Mouse (Mus musculus) forebrain, embryonic 15.5 days (tissue): ENCODE results near the gene Serhl. TPM values are rescaled to one million over a fixed set of nuclear protein-coding genes. Genes with fewer than 3 reads are reported as not detected.
A peak's percentile ranks its signal among the peaks of the same experiment; 100 is the strongest.
"Not testable (repeated sequence)": the region's sequence is repeated elsewhere in the genome, so short reads cannot be mapped to it uniquely, and the experiment has no call there.

Experiments used
- ATAC-seq: fragments of 200-750 bp; cut with Nextera tagmentation; replicated peaks from 2 replicates; pipeline ENCODE4 v1.8.0; 2017; ENCODE audit warnings: mild to moderate bottlenecking, moderate TSS enrichment, moderate library complexity
- H3K27ac ChIP-seq: fragments of 300-500 bp; sonication (generic); replicated peaks from 2 replicates; pipeline ENCODE4 v1.5.1; 2015; ENCODE audit warnings: mild to moderate bottlenecking, inconsistent platforms
- H3K27me3 ChIP-seq: fragments of 300-500 bp; sonication (generic); 2 replicates; pipeline ENCODE4 v1.6.1; 2015; ENCODE audit warnings: inconsistent platforms
- H3K36me3 ChIP-seq: fragments of 300-500 bp; sonication (generic); 2 replicates; pipeline ENCODE4 v1.6.1; 2015; ENCODE audit warnings: mild to moderate bottlenecking, inconsistent platforms
- H3K4me1 ChIP-seq: fragments of 300-500 bp; sonication (generic); 2 replicates; pipeline ENCODE4 v1.6.1; 2015; ENCODE audit warnings: inconsistent platforms
- H3K4me2 ChIP-seq: fragments of 300-500 bp; sonication (generic); replicated peaks from 2 replicates; pipeline ENCODE4 v1.6.1; 2015; ENCODE audit warnings: mild to moderate bottlenecking, inconsistent platforms
- H3K4me3 ChIP-seq: fragments of 300-500 bp; sonication (generic); 2 replicates; pipeline ENCODE4 v1.5.1; 2015; ENCODE audit warnings: mild to moderate bottlenecking, inconsistent platforms
- H3K9ac ChIP-seq: fragments of 300-500 bp; sonication (generic); replicated peaks from 2 replicates; pipeline ENCODE4 v1.6.1; 2015; ENCODE audit warnings: mild to moderate bottlenecking, inconsistent platforms
- H3K9me3 ChIP-seq: fragments of 300-500 bp; sonication (generic); 2 replicates; pipeline ENCODE4 v1.6.1; 2016; ENCODE audit warnings: inconsistent platforms
- WGBS: fragments of 180-500 bp; shearing (Covaris S2); methylation state at CpG from one replicate; pipeline ENCODE4 v1.1.7; 2015; ENCODE audit warnings: mixed read lengths; 5-methylcytosine and 5-hydroxymethylcytosine counted together
- polyA plus RNA-seq: library from polyadenylated mRNA; unstranded; fragments of >200 nt; fragmentation: Nextera tagmentation; extraction: Ambion mirVana; gene quantifications from 2 replicates; pipeline ENCODE4 v1.2.1, GENCODE M21; 2015

Gene Serhl
- polyA plus RNA-seq, 1 experiment from 2014 or later: 35.9 TPM

GRCm38 (mm10) chr15:83059233-83059660 lies 30.1 kb upstream of the Serhl start:
- H3K4me1 ChIP-seq: peaks cover 32% of the 10 kb centered on the region
- H3K9me3 ChIP-seq: no peaks in the 10 kb centered on the region
- ATAC-seq: 0 out of 2 replicates have a peak, but pooled peaks have one; percentile 24
- no peaks in the 10 kb centered on the region for H3K27me3 ChIP-seq
- 34% methylated on average over 5 of the region's 5 CpGs for WGBS
- no peaks in the 10 kb centered on the region for H3K36me3 ChIP-seq
- H3K27ac ChIP-seq: peak overlapping the region; percentile 69
- H3K9ac ChIP-seq: no peak overlapping the region
- H3K4me3 ChIP-seq: no peak overlapping the region
- no peak overlapping the region for H3K4me2 ChIP-seq

GRCm38 (mm10) chr15:83061689-83062088 lies 27.6 kb upstream of the Serhl start:
- Histone ChIP-seq H3K27me3 (no peaks in the 10 kb centered on the region), H3K9me3 (no peaks in the 10 kb centered on the region), H3K4me2 (no peak overlapping the region), H3K4me1 (peaks cover 19% of the 10 kb centered on the region), H3K9ac (no peak overlapping the region), H3K4me3 (no peak overlapping the region), H3K36me3 (no peaks in the 10 kb centered on the region), H3K27ac (no peak overlapping the region)
- WGBS: 11% methylated on average over 5 of the region's 5 CpGs
- no peak for ATAC-seq

- H3K36me3 ChIP-seq, ATAC-seq, H3K27ac ChIP-seq, H3K9ac ChIP-seq, H3K4me2 ChIP-seq, H3K27me3 ChIP-seq, H3K4me3 ChIP-seq, H3K9me3 ChIP-seq: not testable (repeated sequence)
- peaks cover 14% of the 10 kb centered on the region for H3K4me1 ChIP-seq
- WGBS: 88% methylated on average over 2 of the region's 2 CpGs
These were observed 26.7 kb upstream of the Serhl start for GRCm38 (mm10) chr15:83062582-83062981.

GRCm38 (mm10) chr15:83065543-83065942 lies 23.8 kb upstream of the Serhl start:
- no peaks in the 10 kb centered on the region for H3K9me3 ChIP-seq
- H3K27ac ChIP-seq: no peak overlapping the region

GRCm38 (mm10) chr15:83068270-83068669 lies 21.0 kb upstream of the Serhl start:
- Histone ChIP-seq H3K9ac (no peak overlapping the region), H3K4me2 (no peak overlapping the region), H3K36me3 (no peaks in the 10 kb centered on the region), H3K27me3 (no peaks in the 10 kb centered on the region), H3K4me1 (no peaks in the 10 kb centered on the region), H3K4me3 (no peak overlapping the region), H3K27ac (no peak overlapping the region), H3K9me3 (no peaks in the 10 kb centered on the region)
- no peak for ATAC-seq
- 97% methylated on average over 5 of the region's 5 CpGs for WGBS

More at GRCm38 (mm10) chr15:83065543-83065942, 23.8 kb upstream of the Serhl start:
- H3K36me3 ChIP-seq: no peaks in the 10 kb centered on the region
- H3K4me3 ChIP-seq: no peak overlapping the region
- no peak overlapping the region for H3K9ac ChIP-seq
- H3K27me3 ChIP-seq: no peaks in the 10 kb centered on the region
- no peaks in the 10 kb centered on the region for H3K4me1 ChIP-seq
- ATAC-seq: no peak
- WGBS: 29% methylated on average over 4 of the region's 4 CpGs
- H3K4me2 ChIP-seq: no peak overlapping the region

- no peaks in the 10 kb centered on the region for H3K9me3 ChIP-seq
- no peaks in the 10 kb centered on the region for H3K27me3 ChIP-seq
- no peak overlapping the region for H3K4me3 ChIP-seq
- ATAC-seq: no peak
- H3K36me3 ChIP-seq: no peaks in the 10 kb centered on the region
- H3K27ac ChIP-seq: no peak overlapping the region
- H3K4me1 ChIP-seq: no peaks in the 10 kb centered on the region
- no peak overlapping the region for H3K9ac ChIP-seq
- 28% methylated on average over 3 of the region's 3 CpGs for WGBS
- no peak overlapping the region for H3K4me2 ChIP-seq
These were observed 18.4 kb upstream of the Serhl start for GRCm38 (mm10) chr15:83070942-83071341.

GRCm38 (mm10) chr15:83071752-83072151 lies 17.6 kb upstream of the Serhl start:
- WGBS: 88% methylated on average over 5 of the region's 5 CpGs
- Histone ChIP-seq H3K9me3 (no peaks in the 10 kb centered on the region), H3K4me2 (no peak overlapping the region), H3K36me3 (no peaks in the 10 kb centered on the region), H3K4me1 (no peaks in the 10 kb centered on the region), H3K9ac (no peak overlapping the region), H3K4me3 (no peak overlapping the region), H3K27me3 (no peaks in the 10 kb centered on the region), H3K27ac (no peak overlapping the region)
- ATAC-seq: no peak

GRCm38 (mm10) chr15:83074179-83074578 lies 15.1 kb upstream of the Serhl start:
- no peak for ATAC-seq
- Histone ChIP-seq H3K9me3 (no peaks in the 10 kb centered on the region), H3K4me2 (no peak overlapping the region), H3K9ac (no peak overlapping the region), H3K27ac (no peak overlapping the region), H3K27me3 (no peaks in the 10 kb centered on the region), H3K4me1 (no peaks in the 10 kb centered on the region), H3K4me3 (no peak overlapping the region), H3K36me3 (no peaks in the 10 kb centered on the region)
- 82% methylated on average over 4 of the region's 4 CpGs for WGBS

- WGBS: 72% methylated on average over 27 of the region's 27 CpGs
These were observed 13.4 kb upstream of the Serhl start for GRCm38 (mm10) chr15:83075607-83076525.

GRCm38 (mm10) chr15:83083530-83083929 lies 5.8 kb upstream of the Serhl start:
- no peaks in the 10 kb centered on the region for H3K36me3 ChIP-seq
- H3K4me3 ChIP-seq: no peak overlapping the region
- H3K27ac ChIP-seq: peak overlapping the region; percentile 63
- H3K9ac ChIP-seq: no peak overlapping the region
- no peaks in the 10 kb centered on the region for H3K27me3 ChIP-seq
- 0 out of 2 replicates have a peak, but pooled peaks have one; percentile 29 for ATAC-seq
- peaks cover 10% of the 10 kb centered on the region for H3K4me1 ChIP-seq
- H3K9me3 ChIP-seq: no peaks in the 10 kb centered on the region
- 50% methylated on average over 5 of the region's 5 CpGs for WGBS
- peak overlapping the region; percentile 13; the same call in 1 of the 2 replicates for H3K4me2 ChIP-seq

More at GRCm38 (mm10) chr15:83075607-83076525, 13.4 kb upstream of the Serhl start:
- Histone ChIP-seq H3K27me3 (no peaks in the 10 kb centered on the region), H3K4me1 (no peaks in the 10 kb centered on the region), H3K9ac (no peak overlapping the region), H3K36me3 (no peaks in the 10 kb centered on the region), H3K4me2 (no peak overlapping the region), H3K4me3 (no peak overlapping the region), H3K27ac (no peak overlapping the region), H3K9me3 (no peaks in the 10 kb centered on the region)
- no peak for ATAC-seq

- H3K4me3 ChIP-seq: no peak overlapping the region
- H3K4me2 ChIP-seq: peak overlapping the region; percentile 13
- H3K27ac ChIP-seq: peak overlapping the region; percentile 63
- H3K4me1 ChIP-seq: peaks cover 15% of the 10 kb centered on the region
- ATAC-seq: peak; percentile 55
- H3K9me3 ChIP-seq: no peaks in the 10 kb centered on the region
- 0 out of 2 replicates have a peak, but pooled peaks cover under 1% of the 10 kb centered on the region for H3K27me3 ChIP-seq
- H3K9ac ChIP-seq: no peak overlapping the region
- 39% methylated on average over 13 of the region's 13 CpGs for WGBS
- no peaks in the 10 kb centered on the region for H3K36me3 ChIP-seq
These were observed 5.2 kb upstream of the Serhl start for GRCm38 (mm10) chr15:83084022-83084640.

GRCm38 (mm10) chr15:83085901-83086300 lies 3.4 kb upstream of the Serhl start:
- H3K27ac ChIP-seq: no peak overlapping the region
- WGBS: 35% methylated on average over 7 of the region's 7 CpGs
- no peak for ATAC-seq

More at GRCm38 (mm10) chr15:83085901-83086300, 3.4 kb upstream of the Serhl start:
- Histone ChIP-seq H3K36me3 (no peaks in the 10 kb centered on the region), H3K4me3 (no peak overlapping the region), H3K9ac (no peak overlapping the region), H3K27me3 (0 out of 2 replicates have a peak, but pooled peaks cover 4% of the 10 kb centered on the region), H3K9me3 (no peaks in the 10 kb centered on the region), H3K4me1 (peaks cover 18% of the 10 kb centered on the region), H3K4me2 (no peak overlapping the region)
